Mouse (Mus musculus): Measurements from ENCODE around the gene Ankub1.

The Ankub1 gene

GRCm38 (mm10) chr3:57643191-57643590, 49.4 kb downstream of the Ankub1 start:
- DNase-seq (ENCODE audit: low spot score in 2 of 2), result no peak

DNA sequence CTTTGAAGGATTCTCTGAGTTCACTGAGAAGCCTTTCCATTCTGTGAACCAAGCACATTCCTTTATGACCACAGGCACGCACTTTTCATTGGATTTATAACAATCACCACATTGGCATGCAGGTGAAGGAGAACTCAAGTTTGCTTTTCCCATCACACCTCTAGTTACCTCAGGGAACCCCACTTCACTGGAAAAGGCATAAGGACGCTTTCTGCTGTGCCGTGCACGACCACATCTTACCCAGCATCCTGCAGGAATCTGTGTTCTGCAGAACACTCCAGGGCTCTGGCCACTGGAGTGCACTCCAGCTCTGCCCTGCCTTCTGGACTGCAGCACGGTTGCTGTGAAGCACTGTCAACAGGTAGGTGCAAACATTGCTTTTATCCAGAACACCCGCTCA, 55.0 kb downstream of the Ankub1 start:
- no peak for DNase-seq (ENCODE audit: low spot score in 2 of 2)

DNA sequence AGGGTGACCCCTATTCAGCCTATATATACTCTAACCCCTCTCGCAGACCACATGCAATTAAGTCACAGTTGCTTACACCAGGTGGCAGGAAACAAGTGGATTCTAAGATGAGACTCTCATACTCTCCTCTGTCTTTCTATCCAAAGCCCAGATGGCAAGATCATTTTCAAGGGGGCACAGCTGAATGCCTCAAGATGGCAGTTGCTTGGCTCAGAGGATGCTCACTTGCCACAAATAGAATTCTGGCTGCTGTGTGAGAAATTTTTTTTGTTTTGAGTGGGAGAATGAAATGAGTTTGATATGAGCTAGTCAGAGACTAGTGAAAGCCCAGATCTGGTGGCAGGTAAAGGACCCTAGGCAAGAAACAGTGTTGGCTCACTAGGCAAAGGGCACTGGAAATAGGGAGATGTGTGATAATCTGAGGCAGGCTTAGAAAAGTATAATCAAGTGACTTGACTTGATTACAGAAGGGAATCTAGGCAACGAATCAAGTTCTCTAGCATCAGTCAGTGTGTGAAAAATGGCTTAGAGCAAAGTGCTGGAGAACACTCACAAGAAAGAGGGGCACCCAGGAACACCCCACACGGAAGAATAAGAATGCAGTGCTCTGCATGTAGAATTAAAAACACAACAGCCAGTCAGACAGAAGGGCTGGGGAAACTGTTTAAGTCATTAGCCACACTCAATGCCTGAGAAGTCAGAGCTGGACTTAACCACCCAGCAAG, 57.7 kb downstream of the Ankub1 start:
- peak in 1 of 2 experiments; percentile 32 for DNase-seq (ENCODE audit: low spot score in 2 of 2)

DNA sequence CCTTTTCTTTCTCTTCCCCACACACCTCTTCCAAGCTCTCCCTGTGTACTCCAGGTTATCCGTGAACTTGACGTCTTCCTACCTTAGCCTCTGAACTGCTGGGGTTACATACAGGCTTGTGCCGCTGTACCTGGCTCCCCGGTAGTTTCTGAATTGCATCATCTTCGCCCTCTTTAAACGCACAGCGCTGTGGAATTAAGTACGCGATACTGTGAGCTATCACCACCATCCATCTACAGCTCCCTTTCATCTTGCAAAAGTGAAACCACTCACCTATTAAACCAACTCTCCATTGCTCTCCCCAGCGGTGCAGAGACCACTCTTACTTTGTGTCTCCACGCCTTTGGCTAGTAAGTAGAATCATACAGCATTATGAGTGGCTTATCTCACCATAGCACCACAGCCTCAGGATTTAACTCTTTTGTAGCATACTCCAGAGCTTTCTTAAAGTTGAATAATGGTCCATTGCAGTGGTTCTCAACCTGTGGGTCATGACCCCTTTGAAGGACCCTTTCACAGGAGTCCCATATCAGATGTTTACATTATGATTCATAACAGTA, 65.6 kb downstream of the Ankub1 start:
- no peak for DNase-seq (ENCODE audit: low spot score in 2 of 2)

DNA sequence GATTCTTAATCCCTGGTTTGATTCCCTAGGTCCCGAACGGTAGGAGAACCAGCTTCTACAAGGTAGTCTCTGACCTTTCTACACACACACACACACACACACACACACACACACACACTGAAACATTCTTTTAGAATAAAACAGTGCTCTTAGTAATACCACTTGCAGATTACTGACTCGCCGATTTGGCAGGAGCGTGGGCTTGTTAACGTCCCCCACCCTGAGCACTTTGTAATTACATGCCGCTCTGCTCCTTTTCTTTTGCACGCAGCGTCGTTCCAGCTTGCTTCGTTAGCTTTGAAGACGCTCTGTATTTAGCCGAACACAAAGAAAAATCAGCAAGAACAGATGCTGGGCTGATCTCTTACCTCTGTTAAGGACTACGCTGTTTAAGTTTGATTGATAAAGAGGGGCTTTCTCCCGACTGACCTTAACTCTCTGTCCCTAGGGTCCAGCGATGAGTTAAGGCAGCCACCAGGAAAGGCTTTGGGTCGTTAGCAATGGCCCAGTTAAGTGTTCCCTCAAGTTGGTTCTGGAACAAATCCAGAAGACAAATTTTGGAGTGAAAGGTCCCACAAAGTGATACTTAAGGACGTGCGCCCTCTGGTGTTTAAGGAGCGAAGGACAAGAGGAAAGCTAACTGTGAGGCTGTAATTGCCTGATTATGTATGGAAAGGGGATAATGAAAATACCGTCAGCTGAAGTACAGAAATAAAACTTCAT, 67.2 kb downstream of the Ankub1 start:
- DNase-seq (ENCODE audit: low spot score in 2 of 2), result peak; percentile 13 to 77

DNA sequence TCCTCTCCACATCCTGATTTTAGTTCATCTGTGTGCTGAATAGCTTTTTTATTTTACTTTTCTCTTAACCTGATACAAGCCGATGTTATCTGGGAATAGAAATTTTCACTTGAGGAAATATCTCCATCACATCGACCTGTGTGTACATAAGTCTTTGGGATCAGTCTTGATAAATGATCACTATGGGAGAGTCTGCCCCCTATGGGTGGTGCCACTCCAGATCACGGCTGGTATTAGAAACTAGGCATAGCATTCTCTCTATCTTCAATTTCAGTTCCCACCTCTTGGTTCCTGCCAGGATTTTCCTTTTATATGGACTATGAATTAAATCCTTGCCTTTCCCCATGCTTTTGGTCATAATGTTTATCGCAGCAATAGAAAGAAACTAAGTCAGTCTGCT, 72.9 kb downstream of the Ankub1 start:
- no peak for DNase-seq (ENCODE audit: low spot score in 2 of 2)

- no peak for DNase-seq (ENCODE audit: low spot score in 2 of 2)
These were observed 76.9 kb downstream of the Ankub1 start for GRCm38 (mm10) chr3:57615652-57616051.

- DNase-seq (ENCODE audit: low spot score in 2 of 2), result no peak
These were observed 80.1 kb downstream of the Ankub1 start for GRCm38 (mm10) chr3:57612430-57612997.

DNA sequence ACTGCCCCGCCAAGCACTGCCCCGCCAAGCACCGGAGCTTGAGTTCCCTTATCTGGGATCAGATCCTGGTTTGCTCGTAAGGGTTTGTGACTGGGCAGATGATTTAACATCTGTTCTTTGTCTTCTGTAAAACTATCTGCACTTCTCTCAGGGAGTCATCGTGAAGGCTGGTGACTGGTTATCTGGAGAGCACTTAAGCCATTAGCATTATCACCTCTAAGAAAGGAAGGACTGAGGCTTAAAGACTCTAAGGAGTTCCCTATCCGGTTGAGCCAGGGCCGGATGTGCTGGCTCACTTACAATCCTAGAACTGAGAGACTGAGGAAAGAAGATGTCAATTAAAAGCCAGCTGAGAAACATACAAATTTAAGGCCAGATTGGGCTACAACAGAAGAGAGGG, 80.8 kb downstream of the Ankub1 start:
- no peak for DNase-seq (ENCODE audit: low spot score in 2 of 2)

Measured in frontal cortex, postnatal 14 days (tissue).